Mouse (Mus musculus): ENCODE data around the gene Fmn2.

The Fmn2 gene

DNA sequence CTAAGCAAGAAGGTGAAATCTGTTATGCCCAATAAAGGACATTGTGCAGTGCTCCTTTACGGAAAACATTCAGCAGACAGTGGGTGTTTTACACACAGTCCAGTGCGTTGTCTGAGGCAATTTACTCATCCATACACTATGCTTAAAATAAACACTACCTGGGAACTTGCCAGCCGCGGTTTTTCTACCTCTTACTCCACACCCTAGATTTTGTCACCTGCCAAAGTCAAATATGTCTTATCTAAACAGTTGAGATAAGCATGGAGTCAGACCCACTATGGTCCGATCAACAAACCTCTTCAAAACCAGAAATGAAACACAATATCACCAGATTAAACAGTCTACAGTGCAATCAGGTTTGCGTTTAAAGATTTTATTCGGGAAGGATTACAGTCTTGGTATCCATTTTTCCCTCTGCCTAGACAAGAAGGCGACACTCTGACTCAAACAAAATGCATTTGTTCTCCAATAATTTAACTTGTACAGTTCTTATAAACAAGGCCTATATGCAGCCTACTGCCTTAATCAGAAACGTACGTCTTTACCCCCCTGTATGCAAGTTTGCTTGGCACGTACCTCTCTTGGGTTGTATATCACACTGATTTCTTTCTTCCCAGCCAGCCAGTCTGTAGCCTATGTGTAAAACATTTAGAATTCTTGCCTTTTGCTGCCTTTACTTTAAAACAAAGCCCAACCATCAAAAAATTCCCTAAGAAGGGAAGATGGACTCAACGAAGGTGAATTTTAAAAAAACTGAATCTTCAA is 158.0 kb downstream of the Fmn2 start:
- DNase-seq (ENCODE audit: inconsistent ontology term) = no peak

DNA sequence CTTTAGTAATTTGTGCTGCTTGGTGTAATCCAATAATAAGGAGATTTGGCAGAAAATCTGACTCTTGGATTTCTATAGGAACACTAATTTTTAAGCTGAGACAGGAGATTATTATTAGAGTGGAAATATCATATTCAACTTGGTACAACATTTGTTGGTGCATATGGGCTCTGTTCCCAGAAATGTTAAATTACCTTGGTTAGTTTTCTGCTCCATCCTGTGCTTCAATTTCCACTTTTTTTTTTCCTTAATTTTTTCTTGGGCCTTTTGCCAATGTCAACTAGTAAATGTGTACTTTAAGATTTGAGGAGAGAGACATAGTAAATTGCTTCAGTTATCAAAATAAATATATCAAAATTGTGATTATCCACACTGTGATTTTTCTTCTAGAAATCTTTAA is 163.5 kb downstream of the Fmn2 start:
- DNase-seq (ENCODE audit: inconsistent ontology term) = no peak

DNA sequence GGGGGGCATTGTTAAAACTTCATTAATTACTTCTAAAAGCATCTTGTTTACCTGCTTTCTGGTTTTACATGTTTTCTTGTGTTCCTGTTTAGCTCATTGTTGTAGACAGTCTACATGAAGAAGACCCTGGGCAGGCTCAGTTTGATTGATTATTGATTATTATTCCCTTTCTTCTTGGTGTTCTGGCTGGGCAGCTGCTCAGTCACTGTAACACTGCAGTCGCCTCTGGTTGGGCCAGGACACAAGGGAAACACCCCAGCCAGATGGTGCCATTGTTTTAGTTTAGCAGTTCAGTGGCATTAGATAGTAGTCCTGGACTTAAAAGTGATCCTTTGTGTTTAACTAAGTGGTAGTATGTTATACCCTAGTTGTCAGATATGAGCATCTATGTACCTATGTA is 167.5 kb downstream of the Fmn2 start:
- DNase-seq (ENCODE audit: inconsistent ontology term) = no peak

DNA sequence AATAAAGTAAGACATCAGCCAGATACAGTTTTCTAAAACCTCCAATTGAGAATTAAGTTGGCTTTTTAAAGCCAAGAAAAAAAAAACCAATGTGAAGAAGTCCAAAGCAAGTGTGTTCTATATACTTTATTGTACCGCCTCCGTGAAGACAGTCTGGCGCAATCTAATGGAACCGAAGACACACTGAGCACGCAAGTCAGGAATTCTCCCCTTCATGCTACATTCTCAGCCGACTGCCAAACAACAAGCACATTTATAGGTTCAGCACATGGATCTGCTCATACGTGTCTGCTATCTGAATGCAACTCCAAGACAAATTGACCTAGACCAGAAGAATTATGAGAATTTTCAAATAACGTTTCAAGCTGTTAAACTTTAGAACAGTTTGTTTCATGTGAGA is 169.2 kb downstream of the Fmn2 start:
- no peak for DNase-seq (ENCODE audit: inconsistent ontology term)

DNA sequence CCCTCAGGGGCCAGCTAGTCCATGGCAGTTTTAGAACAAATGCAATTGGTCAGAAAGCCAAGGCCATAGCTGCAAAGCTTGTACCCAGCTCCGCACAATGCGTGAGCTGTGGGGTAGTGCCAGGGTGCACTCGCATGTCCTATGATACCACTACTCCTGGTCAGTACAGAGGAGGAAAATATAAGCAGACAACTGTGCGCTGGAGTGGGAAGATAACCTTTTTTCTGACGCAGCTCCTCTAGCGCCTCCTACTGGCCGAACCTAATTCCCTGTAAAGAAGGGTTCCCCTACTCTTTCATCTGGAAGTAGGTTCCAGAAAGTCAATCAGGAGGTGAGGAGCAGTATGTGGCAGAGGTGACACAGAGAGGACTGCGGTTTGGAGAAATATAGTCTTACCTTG is 173.0 kb downstream of the Fmn2 start:
- no peak for DNase-seq (ENCODE audit: inconsistent ontology term)

DNA sequence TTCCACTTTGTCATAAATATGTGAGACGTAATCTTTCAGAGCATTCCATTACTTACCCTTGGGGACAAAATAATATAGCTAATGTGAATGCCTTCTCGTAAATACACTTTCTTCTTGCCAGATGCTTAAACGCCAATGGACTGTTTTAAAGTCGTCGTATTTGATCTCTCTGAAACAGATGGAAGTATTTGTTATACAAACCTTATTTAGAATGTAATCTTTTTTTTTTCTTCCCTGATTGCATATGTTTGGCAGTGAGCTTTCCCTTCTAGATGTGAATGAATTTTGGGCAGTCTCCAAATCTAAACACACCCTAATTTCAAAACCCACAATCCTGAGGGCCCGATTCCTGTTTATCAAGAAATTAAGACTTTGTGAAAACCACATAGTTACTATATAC is 173.7 kb downstream of the Fmn2 start:
- no peak for DNase-seq (ENCODE audit: inconsistent ontology term)

DNA sequence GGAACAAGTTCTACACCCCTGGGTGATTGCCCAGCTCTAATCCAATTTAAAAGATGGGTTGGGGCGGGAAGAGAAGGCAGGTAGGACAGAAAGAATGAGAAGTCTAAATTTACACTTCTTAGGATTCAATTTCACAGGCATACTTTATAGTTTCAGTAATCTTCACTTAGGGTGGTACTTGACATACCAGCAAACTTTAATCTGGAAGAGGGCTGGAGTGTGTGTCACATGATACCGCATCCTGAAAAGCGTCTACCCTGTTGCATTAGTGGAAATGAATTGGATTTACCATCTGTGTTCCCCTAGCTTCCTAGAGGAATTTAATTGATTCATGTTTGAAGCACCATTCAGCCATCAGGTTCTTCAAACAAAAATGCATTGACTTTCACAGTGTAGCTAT is 174.6 kb downstream of the Fmn2 start:
- DNase-seq (ENCODE audit: inconsistent ontology term) = no peak

DNA sequence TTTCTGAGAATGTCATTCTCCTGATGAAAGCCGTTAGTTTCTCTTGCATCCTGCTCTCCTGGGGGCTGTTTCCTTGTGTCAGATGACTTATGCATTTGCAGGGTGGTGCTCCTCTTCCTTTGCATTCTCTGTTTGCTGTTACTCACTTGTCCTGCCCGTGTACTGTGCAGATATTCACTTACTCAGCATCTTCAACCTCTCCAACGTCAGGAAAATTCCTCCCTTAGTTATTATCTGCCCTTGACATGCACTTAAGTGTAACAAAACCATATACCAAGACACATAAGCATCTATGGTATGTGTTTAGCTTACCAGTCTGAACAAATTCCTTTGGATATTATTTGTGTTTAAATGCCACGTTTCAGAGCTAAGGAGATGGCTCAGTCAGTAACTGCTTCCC is 175.6 kb downstream of the Fmn2 start:
- DNase-seq (ENCODE audit: inconsistent ontology term) = no peak

DNA sequence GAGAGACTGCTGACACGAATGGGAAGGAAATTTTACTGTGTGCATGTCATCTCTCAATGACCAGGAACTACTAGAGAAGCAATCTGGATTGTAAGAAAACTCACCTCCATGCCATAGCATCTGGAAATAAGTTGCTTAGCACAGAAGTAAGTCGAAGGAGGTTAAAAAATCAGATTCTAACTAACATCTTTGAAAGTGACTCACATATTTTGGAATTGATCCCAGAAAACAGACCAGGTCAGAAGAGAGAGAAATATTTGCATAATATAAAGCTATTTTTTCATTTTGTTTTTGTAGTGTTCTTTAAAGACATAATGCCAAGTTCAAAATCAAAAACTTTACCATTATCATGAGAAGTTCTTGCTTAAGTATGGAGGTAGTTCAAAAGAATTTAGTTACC is 187.7 kb downstream of the Fmn2 start:
- DNase-seq (ENCODE audit: inconsistent ontology term) = no peak

DNA sequence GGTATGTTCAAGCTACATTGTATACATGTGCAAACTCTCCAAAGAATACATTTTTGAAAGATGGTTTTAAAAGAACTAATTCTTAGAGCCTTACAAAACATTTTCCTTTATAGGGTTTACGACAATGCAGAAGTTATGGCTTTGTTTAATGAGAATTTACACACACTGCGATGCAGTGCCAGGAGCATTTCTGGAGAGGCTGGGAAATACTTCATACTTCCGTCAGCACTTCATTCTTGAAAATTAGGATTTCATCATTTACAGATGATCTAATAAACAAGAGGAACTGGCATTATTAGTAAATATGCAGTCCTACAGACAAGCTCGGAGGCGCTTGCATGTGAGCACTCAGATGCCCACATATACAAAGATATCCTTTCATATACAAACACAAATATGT is 199.2 kb downstream of the Fmn2 start:
- DNase-seq (ENCODE audit: inconsistent ontology term) = no peak

DNA sequence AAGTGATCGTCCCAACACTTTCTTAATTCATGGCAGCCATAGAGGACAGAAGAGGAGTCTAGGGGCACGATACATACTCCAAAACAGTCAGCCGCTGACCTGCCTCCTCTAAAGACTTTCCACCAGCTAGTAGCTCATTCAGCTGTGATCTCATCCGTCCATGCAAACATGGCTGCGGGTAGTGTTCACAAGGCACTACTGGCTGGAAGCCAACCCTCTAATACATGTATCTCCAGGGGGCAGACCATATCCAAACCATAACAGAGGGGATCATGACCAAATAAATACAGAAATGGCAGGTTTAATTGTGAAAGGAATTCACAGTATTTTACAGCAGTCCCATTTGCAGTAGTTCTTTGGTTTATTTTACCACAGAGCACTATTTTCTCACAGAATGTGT is 200.2 kb downstream of the Fmn2 start:
- peak; percentile 33 for DNase-seq (ENCODE audit: inconsistent ontology term)

DNA sequence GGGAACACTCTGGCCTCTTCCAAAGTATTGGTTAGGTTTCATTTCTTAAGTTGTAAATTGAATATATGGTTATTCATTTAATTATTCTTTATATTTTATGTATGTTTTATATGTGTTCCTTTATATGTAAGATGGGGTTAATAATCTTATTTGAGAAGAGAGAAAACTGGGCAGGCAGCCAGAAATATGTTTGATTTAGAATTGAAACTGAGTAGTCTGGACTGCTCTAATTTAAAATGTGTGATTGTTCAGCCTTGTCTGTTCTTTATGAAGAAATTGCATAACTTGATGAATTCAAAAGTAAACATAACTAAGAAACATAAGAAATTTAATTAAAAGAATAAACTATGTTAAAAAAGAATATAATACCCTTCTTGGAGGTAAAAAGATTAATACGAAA is 202.3 kb downstream of the Fmn2 start:
- DNase-seq (ENCODE audit: inconsistent ontology term) = no peak

DNA sequence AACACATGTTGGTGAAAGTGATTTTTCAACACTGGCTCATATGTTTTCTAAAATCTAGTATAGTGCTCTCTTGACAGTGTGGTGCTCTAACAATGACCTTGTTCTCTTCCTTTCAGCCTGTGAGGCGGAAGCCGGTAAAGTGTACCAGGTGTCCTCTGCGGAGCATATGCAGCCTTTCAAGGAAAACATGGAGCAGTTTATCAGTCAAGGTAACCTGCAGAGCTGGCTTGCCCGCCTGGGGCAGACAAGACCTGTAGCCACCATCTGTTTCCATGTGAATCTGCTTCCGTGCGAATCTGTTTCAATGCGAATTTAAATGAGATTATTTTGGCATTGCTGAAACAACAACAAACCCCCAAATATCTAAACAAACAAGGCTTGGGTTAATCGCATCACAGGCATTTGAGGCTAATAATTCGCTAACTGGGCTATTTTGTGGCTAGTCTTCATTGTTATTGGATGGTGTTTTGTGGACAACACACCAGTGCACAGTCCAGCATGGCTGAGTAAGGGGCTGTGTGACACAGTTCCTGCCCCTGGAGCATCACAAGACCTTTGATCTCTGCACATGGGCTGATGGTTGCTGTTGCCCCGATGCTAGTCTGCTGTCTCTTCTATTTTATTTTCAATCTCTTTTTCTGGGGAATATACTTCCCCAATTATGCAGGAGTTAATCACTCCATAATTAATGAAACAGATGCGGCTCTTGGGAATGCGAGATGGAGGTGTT is 218.3 kb downstream of the Fmn2 start:
- no peak for DNase-seq (ENCODE audit: inconsistent ontology term)

DNA sequence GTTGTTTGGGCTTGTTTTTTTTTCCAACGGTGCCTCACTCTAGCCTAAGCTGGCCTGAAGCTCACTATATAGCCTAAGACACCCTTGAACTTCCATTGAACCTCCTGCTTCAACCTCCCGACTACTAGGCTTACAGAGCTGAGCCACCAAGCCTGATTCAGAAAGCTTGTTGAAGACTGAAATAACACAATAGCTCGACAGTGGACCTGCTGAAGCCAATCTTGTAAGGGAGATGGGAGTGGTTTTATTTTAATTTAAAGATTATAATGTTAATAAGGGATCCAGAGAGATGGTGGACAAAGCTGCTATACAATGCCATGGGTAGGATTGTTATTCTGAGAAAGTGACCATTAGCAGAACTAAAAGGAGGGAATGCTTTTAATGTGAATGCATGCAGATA is 227.1 kb downstream of the Fmn2 start:
- DNase-seq (ENCODE audit: inconsistent ontology term) = no peak

DNA sequence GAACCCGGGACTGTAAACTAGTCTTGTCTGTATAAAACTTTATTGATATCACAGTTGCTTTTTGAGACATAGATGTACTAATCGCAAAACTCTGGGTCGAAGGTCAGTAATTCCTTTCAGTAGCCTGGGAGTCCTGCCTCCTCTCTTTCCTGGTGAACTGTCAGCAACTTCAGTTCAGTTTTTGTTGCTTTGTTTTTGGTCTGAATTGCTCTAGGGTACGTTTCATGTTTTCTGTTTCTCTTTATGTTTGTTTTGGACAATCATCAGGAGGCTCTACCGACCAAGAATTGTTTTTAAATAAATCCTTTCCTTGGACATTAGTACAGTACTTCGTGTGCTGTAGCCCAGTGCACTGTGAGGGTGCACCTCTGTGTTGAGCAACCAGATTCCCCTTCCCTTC is 231.1 kb downstream of the Fmn2 start:
- no peak for DNase-seq (ENCODE audit: inconsistent ontology term)

DNA sequence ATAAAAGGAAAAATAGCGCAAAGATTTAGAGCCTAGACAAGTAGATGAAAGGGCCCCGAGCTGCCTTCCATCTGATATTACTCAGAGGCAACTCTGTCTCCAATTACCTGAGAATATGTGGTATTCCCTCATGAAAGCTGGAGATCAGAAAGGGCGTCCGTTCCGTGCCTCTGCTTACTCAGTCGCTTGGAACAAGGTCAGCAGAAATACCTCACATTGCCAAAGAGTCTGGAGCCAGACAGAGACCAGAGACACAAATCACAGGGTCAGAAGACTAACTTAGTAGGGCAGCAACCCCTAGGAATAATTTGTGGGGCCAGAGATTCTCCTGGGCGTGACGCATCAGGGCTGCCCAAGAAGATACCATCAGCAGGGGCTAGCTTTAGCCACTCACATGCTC is 237.3 kb downstream of the Fmn2 start:
- DNase-seq (ENCODE audit: inconsistent ontology term) = no peak

DNA sequence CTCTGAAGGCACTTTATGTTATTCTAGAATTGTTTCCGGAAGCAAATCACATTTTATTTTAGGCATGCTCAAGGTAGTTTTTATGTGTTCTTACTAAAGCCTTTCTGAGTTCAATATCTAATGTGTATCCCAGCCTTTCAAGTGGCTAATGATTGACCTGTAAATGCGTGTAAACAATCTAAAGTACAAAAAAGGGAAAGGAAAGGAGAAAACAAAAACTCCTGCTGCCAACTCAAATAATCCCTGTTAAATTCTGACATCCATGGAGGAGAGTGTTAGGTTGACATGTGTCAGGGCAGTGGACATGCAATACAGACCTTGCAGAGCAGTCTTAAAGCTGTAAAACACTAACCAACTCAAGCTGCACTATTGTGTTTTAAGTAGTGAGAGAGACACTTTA is 241.0 kb downstream of the Fmn2 start:
- DNase-seq (ENCODE audit: inconsistent ontology term) = no peak

DNA sequence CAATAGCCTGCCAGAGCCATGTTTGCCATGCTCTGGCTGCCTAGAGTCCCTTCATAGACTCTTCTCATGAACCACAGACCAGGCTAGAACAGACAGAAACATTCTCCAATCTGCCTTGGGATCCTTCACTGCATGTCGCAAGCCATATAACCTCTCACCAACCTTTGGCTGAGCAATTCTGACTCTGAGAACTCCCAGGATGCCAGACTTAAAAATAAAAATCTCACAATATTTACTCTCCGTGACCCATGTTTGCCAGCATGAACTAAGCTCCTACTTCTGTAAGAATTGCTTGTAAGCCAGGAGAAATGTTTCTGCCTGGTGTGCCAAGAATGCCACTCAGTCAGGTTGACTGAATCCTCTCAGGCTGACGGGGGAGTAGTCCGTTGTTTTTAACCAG is 246.9 kb downstream of the Fmn2 start:
- no peak for DNase-seq (ENCODE audit: inconsistent ontology term)

DNA sequence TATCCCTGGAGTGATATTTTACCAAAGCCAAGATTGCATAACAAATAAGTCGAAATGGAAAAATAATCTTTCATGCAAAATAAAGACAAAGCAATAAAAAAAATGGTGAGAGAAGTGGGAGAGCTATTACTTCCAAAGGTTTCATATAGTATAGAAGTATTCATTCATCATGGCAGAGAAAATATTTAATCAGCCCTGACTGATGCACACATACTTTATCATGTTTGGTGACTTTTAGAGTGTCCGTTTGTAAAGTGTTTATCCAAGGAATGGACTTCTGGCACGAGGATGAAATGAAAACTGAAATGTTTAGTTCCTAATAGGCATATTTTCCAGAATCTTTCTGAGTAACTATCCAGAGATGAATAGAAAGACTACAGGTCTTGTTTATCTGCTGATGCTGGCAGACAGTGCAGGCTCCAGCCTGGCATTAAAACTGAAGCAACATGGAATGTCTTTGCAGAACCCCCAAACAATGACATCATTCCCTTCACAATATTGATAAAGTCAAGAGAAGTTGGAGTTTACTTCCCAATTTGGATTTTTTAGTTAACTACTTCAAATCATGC is 249.4 kb downstream of the Fmn2 start:
- DNase-seq (ENCODE audit: inconsistent ontology term) = no peak

DNA sequence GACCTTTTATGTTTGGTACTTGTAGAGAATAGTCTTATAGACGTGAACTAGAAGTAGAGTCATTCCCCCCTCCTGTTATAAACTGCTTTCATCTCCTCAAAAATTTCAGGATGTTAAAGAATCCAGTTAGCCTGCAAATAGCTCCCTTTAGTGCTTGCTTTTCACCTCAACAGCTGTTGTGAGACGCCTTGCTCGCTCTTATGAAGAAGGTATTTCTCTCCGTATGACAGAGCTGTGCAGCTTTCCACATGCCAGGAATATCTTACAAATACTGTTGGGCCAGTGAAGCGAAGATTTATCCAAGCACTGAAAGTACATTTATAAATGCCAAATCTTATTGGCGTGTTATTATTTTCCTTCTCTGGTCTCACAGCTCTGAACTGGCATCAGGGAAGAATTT is 257.7 kb downstream of the Fmn2 start:
- DNase-seq (ENCODE audit: inconsistent ontology term) = peak; percentile 10

DNA sequence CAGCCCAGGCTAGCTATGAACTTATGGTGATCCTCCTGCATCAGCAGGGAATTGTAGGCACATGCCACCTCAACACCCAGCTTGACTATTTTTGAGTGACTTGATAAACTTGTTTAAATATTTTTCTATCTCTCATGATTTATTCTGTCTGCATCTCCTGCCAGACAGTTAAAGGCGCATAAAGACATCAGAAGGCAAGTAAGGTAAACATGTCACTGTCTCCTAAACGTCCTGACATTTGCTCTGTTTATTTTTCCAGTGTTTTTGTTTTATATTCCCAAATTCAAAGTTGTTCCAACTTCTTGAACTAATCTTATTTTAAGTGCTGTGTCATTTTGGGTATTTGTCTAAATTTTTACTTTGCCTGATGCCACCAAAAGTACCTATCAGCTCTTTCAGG is 264.1 kb downstream of the Fmn2 start:
- DNase-seq (ENCODE audit: inconsistent ontology term) = no peak

DNA sequence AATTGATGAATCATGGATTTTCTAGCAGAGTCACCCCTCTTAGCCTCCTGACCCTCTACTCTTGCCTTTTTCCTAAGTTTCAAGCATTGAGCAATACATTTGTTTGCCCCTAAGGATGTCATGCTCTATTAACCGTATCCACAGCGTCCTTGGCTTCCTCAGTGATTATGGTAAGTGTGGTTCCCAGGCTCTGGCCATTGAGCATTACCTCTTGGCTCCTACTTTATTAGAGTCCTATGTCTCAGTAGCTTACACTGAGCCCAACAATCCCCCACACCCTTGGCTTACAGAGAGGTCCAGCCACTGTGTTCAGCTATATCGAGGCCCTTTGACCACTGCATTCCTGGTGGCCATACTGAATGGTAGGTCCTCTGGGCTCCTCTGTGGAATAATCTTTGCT is 265.2 kb downstream of the Fmn2 start:
- no peak for DNase-seq (ENCODE audit: inconsistent ontology term)

DNA sequence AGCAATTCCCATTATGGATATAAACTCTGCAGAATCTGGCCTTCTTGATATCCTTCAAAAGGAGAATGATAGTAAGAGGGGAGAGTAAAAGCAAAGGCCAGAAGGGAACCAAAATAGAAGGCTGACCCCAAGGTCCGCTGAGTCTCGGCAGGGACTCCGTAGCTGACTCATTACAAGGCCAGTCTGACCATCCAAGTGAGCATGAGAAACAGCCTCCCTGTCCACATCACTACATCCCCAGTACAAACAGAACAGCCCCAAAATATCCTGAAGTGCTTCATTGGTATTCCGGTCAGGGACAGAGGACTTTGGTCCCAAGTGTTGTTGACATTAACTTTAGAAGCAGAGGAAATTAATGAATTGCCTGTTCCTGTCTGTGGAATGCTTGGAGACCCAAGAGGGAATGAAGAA is 270.3 kb downstream of the Fmn2 start:
- DNase-seq (ENCODE audit: inconsistent ontology term) = peak; percentile 24

Data from Muller cell, postnatal 12 days (primary cell).